Mouse (Mus musculus) thymus, adult 2 months (tissue): ENCODE measurements at regions not wholly inside any gene's neighbourhood (a gene's known extent, or its start where the extent isn't known, plus 50 kb on each side); places are given as distances from the start of the nearest gene placed in this dataset.

ENCODE experiments used
- CTCF ChIP-seq: fragments of 200-500 bp; IDR thresholded peaks from 2 replicates; pipeline ENCODE4 v1.5.1; 2012; ENCODE audit warnings: mild to moderate bottlenecking, control low read depth, low read length, moderate library complexity, borderline replicate concordance; ENCODE audit not compliant: control insufficient read depth, poor library complexity, insufficient read depth; ENCODE audit errors: extremely low read depth
- POLR2A ChIP-seq: fragments of 200-500 bp; IDR thresholded peaks from 2 replicates; pipeline ENCODE4 v1.6.1; 2012; ENCODE audit warnings: mild to moderate bottlenecking, low read length, control low read depth, moderate library complexity; ENCODE audit not compliant: control insufficient read depth, poor library complexity, insufficient read depth; ENCODE audit errors: extremely low read depth

DNA sequence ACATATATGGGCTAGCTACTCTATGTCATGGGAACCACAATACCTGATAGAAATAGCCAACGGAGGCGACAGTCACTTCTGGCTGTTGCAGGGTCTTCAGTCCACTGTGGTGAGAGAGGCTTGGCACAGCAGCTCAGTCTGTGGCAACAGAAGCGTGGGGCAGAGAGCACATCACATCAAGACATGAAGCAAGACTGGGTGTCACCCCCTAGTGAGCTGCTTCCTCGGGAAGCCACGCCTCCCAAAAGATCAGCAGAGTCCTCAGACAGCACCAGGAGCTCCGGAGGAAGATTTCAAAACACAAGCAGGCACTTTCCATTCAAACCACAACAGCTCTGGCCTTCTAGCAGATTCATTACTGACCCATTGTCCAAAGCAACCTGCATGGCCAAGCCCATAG, 131.2 kb upstream of the Csf3r start:
- TF ChIP-seq POLR2A (no peak), CTCF (no peak)
